Mouse (Mus musculus): ENCODE measurements around the gene Gm11042. TPM values are rescaled to one million over a fixed set of nuclear protein-coding genes. Genes with fewer than 3 reads are reported as not detected.

Gene Gm11042
- polyA plus RNA-seq (2015; fragmentation: Nextera tagmentation; extraction: Ambion mirVana) = not detected in 2 replicates

DNA sequence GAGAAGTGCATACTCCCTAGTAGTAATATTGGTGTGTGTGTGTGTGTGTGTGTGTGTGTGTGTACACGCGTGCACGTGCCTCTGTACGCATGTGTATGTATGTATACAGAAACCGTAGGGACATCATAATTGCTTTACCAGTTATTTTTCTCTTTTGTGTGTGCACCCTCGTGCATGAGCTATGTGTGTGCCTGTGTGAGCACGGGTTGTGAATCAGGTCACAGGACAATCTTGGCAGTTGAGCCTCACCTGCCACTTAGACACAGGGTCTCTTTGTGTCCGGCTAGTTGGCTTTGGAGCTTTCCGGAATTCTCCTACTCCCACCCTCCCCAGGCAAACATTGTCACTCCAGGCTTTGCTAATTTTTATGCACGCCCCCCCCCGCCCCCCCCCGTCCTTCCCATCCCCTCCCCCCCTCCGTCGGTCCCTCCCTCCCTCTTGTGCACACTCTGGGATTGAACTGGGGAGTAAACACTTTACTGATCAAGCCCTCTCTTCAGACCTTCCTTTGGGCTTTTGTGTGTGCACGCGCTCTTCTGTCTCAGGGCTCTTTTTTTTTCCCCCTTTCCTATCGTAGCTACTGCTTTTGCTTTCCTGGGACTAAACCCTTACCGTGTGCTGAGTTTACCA lies at the start of gene Gm11042:
Gene Gm11042 (minus strand): TSS at position 51 of the 630 bp plus-strand sequence.
- no peak for DNase-seq (ENCODE audit: low spot score)

DNA sequence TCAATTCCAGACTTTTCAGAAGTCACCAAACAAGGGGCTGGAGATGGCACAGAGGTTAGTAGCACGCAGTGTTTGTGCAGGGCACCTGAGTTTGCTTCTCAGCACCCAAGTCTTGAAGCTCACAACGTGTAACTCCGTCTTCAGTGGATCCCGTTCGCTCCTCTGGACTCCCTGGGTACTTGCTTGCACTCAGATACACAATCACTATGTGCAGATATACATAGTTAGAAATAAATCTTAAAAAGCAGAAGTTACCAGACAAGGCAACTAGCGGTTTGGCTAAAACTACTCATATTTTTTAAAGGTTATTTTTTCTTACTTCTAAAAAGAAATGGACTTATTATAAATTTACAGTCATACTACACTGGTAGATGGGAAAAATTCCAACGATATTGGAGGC lies 48.3 kb upstream of the Gm11042 start:
- no peak for DNase-seq (ENCODE audit: low spot score)

DNA sequence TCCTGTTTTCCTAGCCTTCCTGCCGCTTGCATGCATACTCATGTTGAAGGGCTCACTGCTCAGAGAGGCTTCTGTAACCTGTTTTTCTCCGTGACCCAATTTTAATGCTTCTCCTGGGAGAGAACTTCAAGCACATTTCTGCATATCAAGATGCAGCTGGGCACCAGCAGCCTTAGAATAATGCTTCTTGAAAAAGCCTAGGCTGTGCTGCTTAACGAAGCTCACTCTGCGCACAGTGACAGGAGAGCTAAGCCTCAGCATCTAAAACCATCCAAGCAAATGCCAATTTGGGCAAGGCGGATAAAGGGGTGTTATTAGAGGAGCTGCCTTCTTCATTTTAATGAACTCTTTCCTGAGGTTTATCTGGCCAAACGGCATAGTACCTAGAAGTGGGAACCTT lies 46.9 kb upstream of the Gm11042 start:
- DNase-seq (ENCODE audit: low spot score) = no peak

DNA sequence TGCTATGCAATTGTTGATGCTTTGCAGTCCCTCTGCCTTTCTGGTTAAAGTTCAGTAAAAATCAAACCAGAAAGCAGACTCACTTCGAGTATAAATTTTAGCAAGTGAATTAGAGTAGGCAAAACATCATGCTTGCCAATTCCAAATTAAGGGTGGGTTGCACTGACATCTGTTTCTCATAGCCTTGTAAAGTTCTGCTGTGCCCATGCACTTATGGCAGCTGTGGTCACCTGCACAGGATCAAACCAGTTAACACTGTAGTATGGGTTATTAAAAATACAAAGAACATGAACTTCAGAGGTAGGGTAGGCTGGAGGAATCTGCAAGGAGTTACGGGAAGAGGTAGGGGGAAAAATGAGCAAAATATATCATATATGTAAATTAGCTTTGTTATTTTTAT lies 46.3 kb upstream of the Gm11042 start:
- no peak for DNase-seq (ENCODE audit: low spot score)

DNA sequence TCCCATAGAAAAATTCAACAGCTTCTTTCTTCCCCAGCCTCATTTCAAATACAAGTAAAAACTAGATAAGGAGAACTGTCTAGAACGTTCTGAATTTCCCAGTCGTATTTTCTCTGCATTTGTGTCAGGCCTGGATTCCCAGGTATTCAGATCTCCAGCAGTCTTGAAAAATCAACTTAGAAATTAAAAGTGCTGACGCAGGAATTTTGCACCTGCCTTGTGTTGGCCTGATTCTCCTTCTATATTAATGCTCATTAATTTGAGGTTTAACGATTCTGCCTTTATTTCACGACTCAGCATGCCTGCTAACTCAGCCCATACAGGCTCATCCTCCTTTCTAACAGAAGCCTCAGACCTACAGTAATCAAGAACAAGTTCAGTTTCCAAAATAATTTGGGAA lies 43.6 kb upstream of the Gm11042 start:
- no peak for DNase-seq (ENCODE audit: low spot score)

DNA sequence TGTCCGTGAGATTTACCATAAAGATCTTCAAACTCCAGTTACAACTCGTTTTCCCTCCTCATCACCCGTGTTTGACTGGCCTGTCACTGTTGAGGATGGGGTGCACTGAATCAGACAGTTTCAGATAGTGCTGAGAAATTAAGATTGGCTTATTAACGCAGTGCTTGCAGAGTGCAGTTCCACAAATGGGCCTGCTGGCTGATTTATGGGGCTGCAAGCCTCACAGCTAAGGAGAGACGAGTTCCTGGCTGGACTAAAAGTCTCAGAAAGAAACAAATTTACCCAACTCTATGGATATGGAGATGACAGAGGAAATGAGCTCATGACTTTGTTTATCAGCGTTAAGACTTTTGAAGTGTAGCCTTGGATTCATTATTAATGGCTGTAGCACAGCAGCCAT lies 41.6 kb upstream of the Gm11042 start:
- no peak for DNase-seq (ENCODE audit: low spot score)

DNA sequence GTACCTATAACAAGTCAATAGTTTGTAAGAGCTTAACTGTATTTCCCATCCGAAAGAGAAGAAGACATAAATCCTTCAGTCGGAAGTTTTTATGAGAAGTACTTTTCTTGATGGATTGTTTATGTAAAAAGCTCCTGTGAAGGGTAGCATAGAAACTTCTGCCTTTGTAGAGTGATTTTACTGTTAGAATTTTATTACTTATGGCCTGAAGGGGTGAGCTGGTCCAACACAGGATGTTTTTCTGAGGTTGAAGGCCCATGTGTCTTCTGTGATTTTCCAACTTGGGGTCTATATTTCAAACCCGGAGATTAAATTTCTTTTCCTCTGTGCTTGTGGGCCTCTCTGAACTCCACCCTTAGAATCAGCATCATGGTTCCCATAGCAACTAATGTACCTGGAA lies 26.5 kb upstream of the Gm11042 start:
- DNase-seq (ENCODE audit: low spot score) = no peak

DNA sequence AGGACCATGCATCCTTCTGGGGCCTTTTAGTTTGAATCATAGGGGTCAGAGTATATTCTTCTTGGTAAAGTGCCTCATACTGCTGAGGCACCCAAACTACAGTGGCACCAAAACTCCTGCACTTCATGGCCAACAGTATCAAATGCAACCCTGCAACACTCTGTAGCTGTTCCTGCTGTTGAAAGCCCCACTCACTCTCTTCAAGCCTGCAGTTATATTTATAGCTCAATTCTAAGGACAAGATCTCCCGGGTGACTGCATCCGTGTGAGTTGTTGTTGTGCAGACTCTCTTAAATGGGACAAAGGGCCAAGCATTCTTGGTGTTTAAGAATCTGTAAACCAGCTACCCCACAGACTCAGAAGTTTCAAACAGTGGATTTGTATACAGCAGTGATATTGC lies 23.9 kb upstream of the Gm11042 start:
- no peak for DNase-seq (ENCODE audit: low spot score)

DNA sequence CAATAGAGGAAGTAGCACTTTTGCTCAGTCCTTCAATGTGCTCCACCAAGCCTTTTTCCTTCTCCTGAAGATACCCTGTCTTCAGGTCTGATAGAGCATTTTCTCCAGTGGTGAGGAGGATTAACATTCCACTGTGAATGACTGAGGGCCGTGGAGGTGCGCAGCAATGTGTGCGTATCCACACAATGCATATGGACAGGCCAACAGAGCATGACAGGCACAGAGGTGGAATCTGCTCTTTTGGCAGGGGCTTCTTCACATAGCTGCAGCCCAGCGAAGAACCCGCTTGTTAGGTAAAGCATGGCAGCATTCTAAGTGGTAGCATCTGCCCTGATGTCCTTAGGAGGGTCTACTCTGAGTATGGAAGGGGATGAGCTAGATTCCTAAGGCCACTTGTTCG lies 17.5 kb upstream of the Gm11042 start:
- no peak for DNase-seq (ENCODE audit: low spot score)

DNA sequence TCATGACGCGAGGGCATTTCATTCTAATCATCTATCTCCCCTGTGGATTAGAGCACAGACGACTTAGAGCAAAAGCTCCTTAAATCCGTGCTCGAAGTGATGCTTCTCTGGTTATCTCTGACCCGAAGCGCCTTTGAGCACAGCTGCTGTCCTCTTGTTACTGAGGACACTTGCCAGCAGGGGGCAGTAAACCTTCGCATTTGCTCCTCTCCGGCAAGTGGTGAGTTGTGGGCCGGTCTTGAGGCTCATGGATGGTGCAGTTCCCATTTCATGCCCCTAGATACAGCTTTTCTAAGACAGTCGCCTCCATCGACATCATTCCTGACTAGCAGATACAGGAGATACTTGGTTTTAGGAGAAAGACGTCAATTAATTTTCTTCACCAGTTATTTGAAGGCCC lies 16.8 kb upstream of the Gm11042 start:
- peak; percentile 64 for DNase-seq (ENCODE audit: low spot score)

DNA sequence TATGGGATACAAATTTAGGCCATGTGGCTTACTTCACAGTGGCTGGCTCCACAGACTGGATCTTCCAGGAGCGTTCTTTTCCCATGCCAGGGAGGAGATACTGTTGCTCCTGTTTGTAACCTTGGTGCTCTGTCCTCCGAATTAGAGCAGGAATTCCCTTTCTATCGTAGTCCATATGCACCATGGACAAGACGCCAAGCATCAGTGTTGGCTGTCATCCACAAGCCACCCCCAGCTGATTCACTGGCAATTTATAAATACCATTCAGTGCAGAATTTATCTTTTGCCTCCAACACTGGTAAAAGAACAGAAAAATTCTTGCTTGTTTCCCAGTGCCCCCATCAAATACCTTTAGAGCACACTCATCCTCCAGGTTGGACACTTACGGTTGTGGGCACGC lies 13.6 kb upstream of the Gm11042 start:
- DNase-seq (ENCODE audit: low spot score) = no peak

DNA sequence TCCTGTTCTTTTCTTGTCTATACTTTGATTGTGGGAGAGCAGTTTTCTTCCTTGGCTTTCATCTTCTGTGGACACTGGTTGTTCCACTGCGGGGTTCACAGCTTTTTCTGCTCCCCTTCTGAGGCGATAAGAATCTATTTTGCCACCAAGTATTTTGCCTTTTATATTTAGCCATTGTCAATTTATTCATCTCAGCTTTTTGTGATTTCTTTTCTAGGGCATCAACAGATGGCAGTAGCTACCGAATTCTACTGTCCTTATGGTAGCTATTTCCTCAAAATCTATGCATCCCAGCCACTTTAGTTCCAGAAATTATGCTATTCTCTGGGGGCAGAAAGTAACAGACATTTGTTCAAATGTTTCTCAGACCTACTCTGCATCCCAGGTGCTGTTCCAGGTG lies 10.4 kb upstream of the Gm11042 start:
- no peak for DNase-seq (ENCODE audit: low spot score)

DNA sequence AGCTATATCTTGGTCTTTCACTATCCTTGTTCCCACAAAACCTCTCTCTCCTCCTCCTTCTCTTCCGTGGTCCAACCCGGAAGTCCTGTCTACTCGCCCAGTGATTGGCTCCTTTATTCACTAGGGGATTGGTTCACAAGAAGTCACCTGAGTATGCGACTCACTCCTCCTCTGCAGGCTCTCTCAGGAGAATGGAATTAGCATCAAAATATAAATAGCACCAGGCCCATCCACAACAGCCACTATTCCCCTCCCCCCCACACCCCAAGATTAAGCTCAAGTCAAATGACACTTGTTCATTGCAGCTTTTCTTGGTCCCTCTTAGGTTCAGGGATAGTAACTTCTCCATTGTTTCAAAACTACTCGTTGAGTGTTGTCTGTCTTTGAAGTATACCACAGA lies 5.8 kb upstream of the Gm11042 start:
- no peak for DNase-seq (ENCODE audit: low spot score)

DNA sequence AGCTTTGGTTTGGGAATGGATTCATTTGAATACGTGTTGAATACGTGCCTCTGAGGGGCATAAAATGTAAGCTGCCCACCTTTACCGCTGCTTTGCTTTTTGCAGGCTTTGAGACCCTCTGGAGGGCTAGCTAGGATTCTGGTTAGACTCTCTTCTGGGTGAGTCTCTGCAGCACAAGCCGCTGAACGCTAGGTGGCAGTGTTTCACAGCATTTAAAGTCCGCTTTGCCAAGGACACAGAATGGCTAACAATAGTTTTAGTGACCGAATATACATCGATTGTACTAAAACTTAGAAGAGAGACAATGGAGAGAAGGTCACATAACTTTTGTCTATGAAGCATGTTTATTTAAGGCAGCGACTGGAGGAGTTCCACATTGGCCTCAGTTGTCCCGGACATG lies 4.1 kb upstream of the Gm11042 start:
- peak; percentile 66 for DNase-seq (ENCODE audit: low spot score)

DNA sequence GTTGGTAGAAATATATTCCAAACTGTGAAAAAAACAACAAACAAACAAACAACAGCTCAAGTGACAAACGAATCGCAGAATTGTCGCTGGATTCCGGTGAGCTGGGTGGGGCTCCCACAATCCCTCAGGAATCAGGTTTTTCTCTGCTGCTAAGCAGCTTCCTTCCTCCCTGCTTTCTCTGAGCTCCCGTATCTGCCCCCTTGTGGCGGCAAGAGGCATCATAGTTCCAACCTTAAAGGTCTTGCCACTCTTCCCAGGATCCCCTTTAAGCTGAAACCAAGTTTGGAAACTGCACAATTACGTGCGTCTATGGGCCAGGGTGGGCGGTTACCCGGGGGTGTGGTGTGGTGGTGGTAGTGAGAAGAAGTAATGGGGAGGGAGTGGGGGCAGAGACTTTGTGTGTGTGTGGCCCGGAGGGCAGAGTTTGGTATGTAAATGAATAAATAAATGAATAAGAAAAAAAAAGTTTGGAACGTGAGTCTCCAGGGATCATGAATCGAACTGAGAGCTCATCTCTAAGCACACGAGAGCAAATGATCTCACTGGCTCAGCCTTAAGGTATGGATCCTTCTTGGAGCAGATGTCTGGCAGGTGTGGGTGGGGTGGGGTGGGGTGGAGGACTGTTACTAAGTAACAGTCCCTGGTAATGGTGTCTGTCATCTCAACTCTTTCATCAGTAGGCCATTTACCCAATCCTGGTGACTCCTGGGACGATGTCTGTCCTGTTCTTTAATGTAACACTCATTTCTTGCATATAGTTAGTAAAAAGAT lies 980 bp upstream of the Gm11042 start:
- peak; percentile 62 for DNase-seq (ENCODE audit: low spot score)

DNA sequence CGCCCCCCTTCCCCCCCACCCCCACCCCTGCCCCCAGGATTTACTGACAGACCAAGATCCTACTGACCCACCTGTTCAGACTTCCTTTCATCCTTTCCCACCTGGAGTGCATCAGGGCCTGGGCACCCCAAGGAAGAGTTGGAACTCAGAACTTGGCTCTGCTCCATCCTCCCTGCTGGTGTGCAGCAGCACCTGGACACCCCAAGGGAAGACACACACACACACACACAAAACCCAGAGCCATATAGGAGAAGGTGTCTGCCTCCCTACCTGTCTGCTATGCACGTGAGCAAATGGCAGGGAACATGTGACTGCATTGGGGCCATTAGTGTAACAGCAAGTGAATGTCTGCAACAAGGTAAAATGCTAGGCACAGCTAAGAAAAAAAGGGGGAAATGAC lies 973 bp downstream of the Gm11042 start:
- no peak for DNase-seq (ENCODE audit: low spot score)

DNA sequence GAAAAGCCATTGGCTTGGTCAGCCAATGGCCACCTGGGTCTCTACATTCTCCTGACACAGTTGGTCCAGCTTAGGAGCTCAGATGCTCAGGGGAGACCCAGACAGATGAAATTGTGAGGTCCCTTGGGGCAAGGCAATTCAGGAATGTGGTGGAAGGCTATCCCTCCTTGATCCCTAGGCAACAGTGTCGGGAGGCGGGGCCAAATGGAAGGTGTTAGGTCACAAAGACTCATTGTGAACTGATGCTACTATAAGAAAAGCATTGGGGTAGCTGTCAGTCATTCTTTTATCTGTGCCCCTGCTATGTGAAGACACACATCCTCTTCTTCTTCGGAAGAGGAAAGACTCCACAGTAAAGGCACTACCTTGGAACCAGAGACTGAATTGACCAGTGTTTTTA lies 3.6 kb downstream of the Gm11042 start:
- no peak for DNase-seq (ENCODE audit: low spot score)

DNA sequence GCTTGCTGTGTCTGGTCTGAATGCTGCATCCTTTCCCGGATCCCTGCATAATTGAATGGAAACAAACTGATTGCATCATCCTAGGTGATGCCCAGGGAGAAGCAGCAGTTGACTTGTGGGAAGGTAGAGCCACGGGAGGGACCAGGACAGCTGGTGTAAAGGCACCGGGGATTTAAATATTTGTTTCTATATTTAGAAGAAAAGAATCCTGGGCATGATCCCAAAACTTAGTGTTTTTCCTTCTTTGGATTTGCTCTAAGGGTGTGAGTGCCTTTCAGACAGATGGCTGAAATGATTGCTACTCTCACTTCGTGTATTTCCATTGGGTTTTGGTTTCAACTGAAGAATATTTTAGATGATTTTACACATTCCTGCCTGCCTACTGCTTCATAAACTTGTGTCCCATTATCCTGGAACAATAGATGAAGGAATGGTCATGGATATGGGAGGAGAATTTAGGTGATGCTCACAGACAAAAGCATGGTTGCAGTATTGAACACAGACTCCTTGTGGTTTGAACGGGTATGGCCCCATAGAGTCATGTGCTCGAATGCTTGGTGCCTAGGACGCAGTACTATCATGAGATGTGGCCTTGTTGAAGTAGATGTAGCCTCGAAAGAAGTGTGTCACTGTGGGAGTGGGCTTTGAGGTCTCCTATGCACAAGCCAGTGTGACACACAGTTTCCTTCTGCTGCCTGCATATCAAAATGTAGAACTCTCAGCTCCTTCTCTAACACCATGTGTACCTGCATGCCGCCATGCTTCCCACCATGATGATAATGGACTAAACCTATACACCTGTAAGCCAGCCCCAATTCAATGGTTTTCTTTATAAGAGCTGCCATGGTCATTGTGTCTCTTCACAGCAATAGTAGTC lies 12.5 kb downstream of the Gm11042 start:
- DNase-seq (ENCODE audit: low spot score) = no peak

DNA sequence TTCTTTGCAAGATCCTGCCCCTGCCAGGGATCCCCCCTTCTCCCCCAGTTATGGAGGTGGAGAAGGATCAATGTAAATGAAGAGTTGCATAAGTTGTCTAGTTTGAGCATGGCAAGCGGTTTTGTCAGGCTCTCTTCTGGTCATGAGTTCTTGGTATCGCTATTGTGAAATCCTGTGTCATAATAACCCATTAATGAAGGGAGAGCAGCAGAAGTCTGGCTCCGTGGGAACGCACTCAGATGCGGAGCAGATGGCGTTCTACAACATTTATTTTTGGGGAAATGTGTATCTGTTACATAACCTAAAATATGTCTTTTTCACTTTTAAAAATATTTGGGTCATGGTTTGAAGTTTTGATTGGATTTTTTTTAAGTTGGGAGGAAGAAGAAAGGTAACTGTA lies 14.6 kb downstream of the Gm11042 start:
- no peak for DNase-seq (ENCODE audit: low spot score)

DNA sequence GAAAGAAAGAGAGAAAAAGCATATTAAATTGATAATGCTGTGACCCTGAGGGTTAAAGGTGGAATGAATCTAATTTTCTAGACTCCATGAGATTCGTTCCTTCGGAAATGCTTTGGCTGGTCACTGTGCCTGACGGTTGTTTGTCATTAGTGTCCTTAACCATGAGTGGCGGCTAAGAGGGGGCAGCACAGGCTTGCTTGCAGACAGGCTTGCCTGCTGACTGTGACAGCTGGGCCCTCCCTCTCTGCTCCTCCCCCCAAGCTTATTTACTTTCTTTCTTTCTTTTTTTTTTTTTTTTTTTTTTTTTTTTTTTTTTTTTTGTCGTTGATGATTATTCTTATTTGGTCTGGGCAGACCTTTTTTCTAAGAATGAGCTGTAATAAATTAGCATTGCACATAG lies 19.8 kb downstream of the Gm11042 start:
- no peak for DNase-seq (ENCODE audit: low spot score)

DNA sequence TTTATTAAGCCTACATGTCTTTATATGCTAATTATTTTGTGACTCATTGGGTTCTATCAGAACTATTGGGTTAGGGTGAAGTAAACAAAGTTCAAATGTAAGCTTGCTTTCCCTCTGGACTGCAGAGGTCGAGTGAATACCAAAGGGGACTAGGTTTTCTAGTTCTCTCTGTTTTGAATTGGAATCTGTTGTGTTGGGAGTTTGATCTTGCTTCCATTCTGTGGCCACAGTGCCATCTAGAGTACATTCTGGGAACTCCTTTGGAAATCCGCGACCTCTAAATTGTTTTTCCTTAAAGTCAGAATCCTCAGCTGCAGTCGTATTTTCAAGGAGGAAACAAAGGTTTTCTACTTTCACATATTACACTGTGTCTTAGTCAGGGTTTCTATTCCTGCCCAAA lies 22.6 kb downstream of the Gm11042 start:
- DNase-seq (ENCODE audit: low spot score) = no peak

DNA sequence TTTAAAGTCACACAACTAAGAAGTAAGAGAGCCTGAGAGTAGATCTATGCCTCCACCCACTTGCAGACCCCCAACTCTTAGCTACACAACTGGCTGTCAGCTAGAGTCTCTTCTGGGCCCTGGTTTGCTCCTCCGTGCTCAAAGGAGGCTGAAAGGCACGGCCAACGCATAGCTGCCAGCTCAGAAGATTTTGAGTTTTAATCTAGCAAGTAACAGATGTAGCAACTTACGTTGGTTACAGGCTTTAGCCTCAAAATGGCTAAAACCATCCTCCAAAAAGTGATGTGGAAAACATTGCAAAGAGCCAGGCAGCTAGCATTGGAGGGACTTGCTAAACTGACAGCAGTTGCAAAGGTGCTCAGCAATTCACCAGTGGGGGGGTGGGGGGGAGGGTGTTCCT lies 25.2 kb downstream of the Gm11042 start:
- no peak for DNase-seq (ENCODE audit: low spot score)
